Mouse (Mus musculus) neural tube, embryonic 14.5 days (tissue): ENCODE measurements at regions not wholly inside any gene's neighbourhood (a gene's known extent, or its start where the extent isn't known, plus 50 kb on each side); places are given as distances from the start of the nearest gene placed in this dataset.

Source experiments
- ATAC-seq: fragments of 200-750 bp; cut with Nextera tagmentation; 2 replicates; pipeline ENCODE4 v1.8.0; 2017; ENCODE audit warnings: low read depth, mild to moderate bottlenecking, moderate TSS enrichment, moderate library complexity
- H3K27ac ChIP-seq: fragments of 300-500 bp; sonication (generic); 2 replicates; pipeline ENCODE4 v1.5.1; 2014; ENCODE audit warnings: low read depth, mild to moderate bottlenecking, control low read depth, low read length, moderate library complexity, mixed read lengths
- H3K27me3 ChIP-seq: fragments of 300-500 bp; sonication (generic); 2 replicates; pipeline ENCODE4 v1.6.1; 2014; ENCODE audit warnings: low read length; ENCODE audit not compliant: control insufficient read depth, insufficient read depth
- H3K36me3 ChIP-seq: fragments of 300-500 bp; sonication (generic); 2 replicates; pipeline ENCODE4 v1.6.1; 2014; ENCODE audit warnings: low read length, mixed read lengths; ENCODE audit not compliant: control insufficient read depth, insufficient read depth
- H3K4me1 ChIP-seq: fragments of 300-500 bp; sonication (generic); 2 replicates; pipeline ENCODE4 v1.6.1; 2014; ENCODE audit warnings: low read length; ENCODE audit not compliant: control insufficient read depth, insufficient read depth
- H3K4me2 ChIP-seq: fragments of 300-500 bp; sonication (generic); 2 replicates; pipeline ENCODE4 v1.6.1; 2014; ENCODE audit warnings: mild to moderate bottlenecking, low read depth, low read length, control low read depth
- H3K4me3 ChIP-seq: fragments of 300-500 bp; sonication (generic); 2 replicates; pipeline ENCODE4 v1.5.1; 2014; ENCODE audit warnings: low read depth, low read length, control low read depth, mixed read lengths
- H3K9ac ChIP-seq: fragments of 300-500 bp; sonication (generic); replicated peaks from 2 replicates; pipeline ENCODE4 v1.6.1; 2014; ENCODE audit warnings: low read depth, mild to moderate bottlenecking, control low read depth, low read length, mixed read lengths
- H3K9me3 ChIP-seq: fragments of 300-500 bp; sonication (generic); 2 replicates; pipeline ENCODE4 v1.6.1; 2016; ENCODE audit warnings: low read length; ENCODE audit not compliant: control insufficient read depth
- WGBS: fragments of 180-500 bp; shearing (Covaris S2); extraction: QIAGEN DNeasy Blood & Tissue Kit; methylation state at CpG from one replicate; pipeline ENCODE4 v1.1.7; 2014; 5-methylcytosine and 5-hydroxymethylcytosine counted together

- WGBS = 16% methylated on average over 2 of the region's 2 CpGs
- Histone ChIP-seq H3K4me1 (no peaks in the 10 kb centered on the region), H3K36me3 (no peaks in the 10 kb centered on the region), H3K4me3 (no peak overlapping the region), H3K9me3 (no peaks in the 10 kb centered on the region), H3K27ac (no peak overlapping the region), H3K9ac (no peak overlapping the region), H3K27me3 (no peaks in the 10 kb centered on the region), H3K4me2 (no peak overlapping the region)
- ATAC-seq = no peak
Measured at GRCm38 (mm10) chr14:17081904-17082303, 262.9 kb upstream of the Rarb start.

- H3K9ac ChIP-seq = no peak overlapping the region
- ATAC-seq = peak; percentile 57; the same call in 1 of the 2 replicates
- no peaks in the 10 kb centered on the region for H3K9me3 ChIP-seq
- no peaks in the 10 kb centered on the region for H3K4me1 ChIP-seq
- WGBS = 46% methylated on average over 2 of the region's 2 CpGs
- H3K36me3 ChIP-seq = no peaks in the 10 kb centered on the region
- no peaks in the 10 kb centered on the region for H3K27me3 ChIP-seq
- H3K27ac ChIP-seq = no peak overlapping the region
- H3K4me2 ChIP-seq = no peak overlapping the region
- H3K4me3 ChIP-seq = no peak overlapping the region
Measured at GRCm38 (mm10) chr14:17079513-17079912, 260.6 kb upstream of the Rarb start.

- ATAC-seq = no peak
- Histone ChIP-seq H3K9me3 (no peaks in the 10 kb centered on the region), H3K27ac (no peak overlapping the region), H3K4me3 (no peak overlapping the region), H3K27me3 (no peaks in the 10 kb centered on the region), H3K4me2 (no peak overlapping the region), H3K36me3 (no peaks in the 10 kb centered on the region), H3K4me1 (no peaks in the 10 kb centered on the region), H3K9ac (no peak overlapping the region)
- 78% methylated on average over 1 of the region's 1 CpGs for WGBS
Measured at GRCm38 (mm10) chr14:17061358-17061757, 242.4 kb upstream of the Rarb start.

- Histone ChIP-seq H3K4me2 (no peak overlapping the region), H3K27ac (no peak overlapping the region), H3K4me1 (no peaks in the 10 kb centered on the region), H3K4me3 (no peak overlapping the region), H3K36me3 (no peaks in the 10 kb centered on the region), H3K27me3 (no peaks in the 10 kb centered on the region), H3K9me3 (no peaks in the 10 kb centered on the region), H3K9ac (no peak overlapping the region)
- 94% methylated on average over 1 of the region's 1 CpGs for WGBS
- no peak for ATAC-seq
Measured at GRCm38 (mm10) chr14:17058438-17058837, 239.5 kb upstream of the Rarb start.

- H3K36me3 ChIP-seq = no peaks in the 10 kb centered on the region
- H3K9me3 ChIP-seq = no peaks in the 10 kb centered on the region
- H3K9ac ChIP-seq = no peak overlapping the region
- H3K4me1 ChIP-seq = no peaks in the 10 kb centered on the region
- ATAC-seq = no peak
- no peak overlapping the region for H3K27ac ChIP-seq
- WGBS = 93% methylated on average over 3 of the region's 3 CpGs
- no peak overlapping the region for H3K4me3 ChIP-seq
- no peaks in the 10 kb centered on the region for H3K27me3 ChIP-seq
- no peak overlapping the region for H3K4me2 ChIP-seq
Measured at GRCm38 (mm10) chr14:17057355-17057754, 238.4 kb upstream of the Rarb start.

GRCm38 (mm10) chr14:17055741-17056140 lies 236.8 kb upstream of the Rarb start:
- ATAC-seq = no peak
- H3K27me3 ChIP-seq = no peaks in the 10 kb centered on the region
- WGBS = 67% methylated on average over 1 of the region's 1 CpGs
- H3K9me3 ChIP-seq = no peaks in the 10 kb centered on the region
- H3K27ac ChIP-seq = no peak overlapping the region
- H3K4me3 ChIP-seq = no peak overlapping the region
- H3K4me1 ChIP-seq = no peaks in the 10 kb centered on the region
- no peaks in the 10 kb centered on the region for H3K36me3 ChIP-seq
- H3K9ac ChIP-seq = no peak overlapping the region
- no peak overlapping the region for H3K4me2 ChIP-seq

GRCm38 (mm10) chr14:17054381-17054780 lies 235.4 kb upstream of the Rarb start:
- no peaks in the 10 kb centered on the region for H3K9me3 ChIP-seq
- no peaks in the 10 kb centered on the region for H3K4me1 ChIP-seq
- ATAC-seq = no peak
- no peak overlapping the region for H3K27ac ChIP-seq
- no peak overlapping the region for H3K4me2 ChIP-seq
- H3K27me3 ChIP-seq = no peaks in the 10 kb centered on the region
- H3K4me3 ChIP-seq = no peak overlapping the region
- no peaks in the 10 kb centered on the region for H3K36me3 ChIP-seq
- no peak overlapping the region for H3K9ac ChIP-seq
- WGBS = 69% methylated on average over 3 of the region's 3 CpGs

- no peak overlapping the region for H3K4me3 ChIP-seq
- ATAC-seq = no peak
- no peaks in the 10 kb centered on the region for H3K27me3 ChIP-seq
- H3K27ac ChIP-seq = no peak overlapping the region
- H3K4me2 ChIP-seq = no peak overlapping the region
- WGBS = 94% methylated on average over 2 of the region's 2 CpGs
- H3K36me3 ChIP-seq = no peaks in the 10 kb centered on the region
- H3K9me3 ChIP-seq = no peaks in the 10 kb centered on the region
- H3K9ac ChIP-seq = no peak overlapping the region
- H3K4me1 ChIP-seq = peaks cover 3% of the 10 kb centered on the region; the same call in 1 of the 2 replicates
Measured at GRCm38 (mm10) chr14:17046808-17047207, 227.9 kb upstream of the Rarb start.

GRCm38 (mm10) chr14:17045426-17046132 lies 226.6 kb upstream of the Rarb start:
- no peak overlapping the region for H3K4me2 ChIP-seq
- no peaks in the 10 kb centered on the region for H3K36me3 ChIP-seq
- 41% methylated on average over 8 of the region's 8 CpGs for WGBS
- peaks cover 3% of the 10 kb centered on the region; the same call in 1 of the 2 replicates for H3K4me1 ChIP-seq
- no peaks in the 10 kb centered on the region for H3K9me3 ChIP-seq
- peak; percentile 86 for ATAC-seq
- H3K9ac ChIP-seq = no peak overlapping the region
- no peak overlapping the region for H3K27ac ChIP-seq
- H3K27me3 ChIP-seq = no peaks in the 10 kb centered on the region
- no peak overlapping the region for H3K4me3 ChIP-seq
